Mouse (Mus musculus) heart, adult 8-10 months (tissue): ENCODE data around the gene Ift27. TPM values are rescaled to one million over a fixed set of nuclear protein-coding genes. Genes with fewer than 3 reads are reported as not detected.

Source experiments
- DNase-seq: peaks from one replicate; pipeline ENCODE4 v3.0.0; 2022; ENCODE audit warnings: low spot score
- total RNA-seq, 4 experiments: library from RNA; stranded (reverse); gene quantifications; 2 replicates each; pipeline ENCODE4 v1.2.4; 2022

Gene Ift27
- total RNA-seq, result 10 to 100 TPM; 10.5 to 14.1 (median 10.9) TPM

- peak; percentile 100 for DNase-seq
These were observed at the start of gene Ift27 for GRCm38 (mm10) chr15:78173972-78174886. Gene Ift27, minus strand, starts transcription at chr15:78174107.

- DNase-seq, result no peak
These were observed 41.4 kb upstream of the Ift27 start for GRCm38 (mm10) chr15:78215269-78215668.

GRCm38 (mm10) chr15:78211367-78211766 lies 37.5 kb upstream of the Ift27 start:
- DNase-seq, result no peak

GRCm38 (mm10) chr15:78210203-78210602 lies 36.3 kb upstream of the Ift27 start:
- no peak for DNase-seq

GRCm38 (mm10) chr15:78206312-78206711 lies 32.4 kb upstream of the Ift27 start, which contains the start of gene Pvalb:
Gene Pvalb, minus strand, starts transcription at chr15:78206400.
- no peak for DNase-seq

- DNase-seq, result peak; percentile 12
These were observed 31.3 kb upstream of the Ift27 start for GRCm38 (mm10) chr15:78205192-78205591.

GRCm38 (mm10) chr15:78204053-78204847 lies 30.3 kb upstream of the Ift27 start:
- no peak for DNase-seq

GRCm38 (mm10) chr15:78195096-78195880 lies 21.4 kb upstream of the Ift27 start:
- DNase-seq, result peak; percentile 17

- no peak for DNase-seq
These were observed 20.4 kb upstream of the Ift27 start for GRCm38 (mm10) chr15:78194320-78194719.

- DNase-seq, result no peak
These were observed 15.7 kb upstream of the Ift27 start for GRCm38 (mm10) chr15:78189636-78190035.

GRCm38 (mm10) chr15:78188546-78188945 lies 14.6 kb upstream of the Ift27 start:
- no peak for DNase-seq

GRCm38 (mm10) chr15:78186906-78187305 lies 13.0 kb upstream of the Ift27 start:
- no peak for DNase-seq

- no peak for DNase-seq
These were observed 11.7 kb upstream of the Ift27 start for GRCm38 (mm10) chr15:78185609-78186008.

- DNase-seq, result no peak
These were observed 10.9 kb upstream of the Ift27 start for GRCm38 (mm10) chr15:78184855-78185254.

GRCm38 (mm10) chr15:78181701-78182405 lies 7.9 kb upstream of the Ift27 start:
- no peak for DNase-seq

GRCm38 (mm10) chr15:78179775-78180174 lies 5.9 kb upstream of the Ift27 start:
- no peak for DNase-seq

- DNase-seq, result peak; percentile 50
These were observed 4.5 kb upstream of the Ift27 start for GRCm38 (mm10) chr15:78178397-78178796.

- DNase-seq, result no peak
These were observed 3.4 kb upstream of the Ift27 start for GRCm38 (mm10) chr15:78177257-78177656.

- DNase-seq, result no peak
These were observed 959 bp upstream of the Ift27 start for GRCm38 (mm10) chr15:78174887-78175245.

GRCm38 (mm10) chr15:78172899-78173817 lies 749 bp downstream of the Ift27 start:
- no peak for DNase-seq
